Comparison of ENCODE assay signal across 22 mouse cellular contexts in the genomic region with DNA sequence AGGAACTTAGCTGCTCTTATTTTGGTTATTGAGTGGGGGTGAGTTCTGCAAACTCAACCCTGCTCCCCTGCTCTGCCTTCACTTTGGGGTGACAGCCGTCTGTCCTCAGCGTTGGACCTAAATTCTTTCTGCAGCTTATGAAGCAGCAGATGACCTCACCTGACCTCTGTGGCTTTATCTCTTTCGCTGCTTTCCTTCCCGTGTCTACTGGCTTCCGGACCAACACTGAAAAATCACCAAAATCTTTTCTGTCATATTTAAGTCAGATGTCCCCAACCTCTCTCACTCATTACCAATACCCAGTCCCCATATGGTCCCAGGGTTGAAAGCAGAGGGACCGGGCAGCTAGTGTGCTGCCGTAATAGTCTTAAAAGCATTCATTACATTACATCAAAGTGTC. TPM values are rescaled to one million over a fixed set of nuclear protein-coding genes. Genes with fewer than 3 reads are reported as not detected.
DNase-seq lines count a peak whose midpoint lies in the region; ATAC-seq and TF ChIP-seq lines count a peak whose summit lies in the region.
"Had no signal": no experiment of that assay in that cellular context is flagged by ENCODE, and none has a peak within 500 bp of the region (broad histone marks: within the 10 kb centered on the region; RNA-seq: fewer than 3 reads in every experiment).

No protein-coding gene starts in this region.

- TF ChIP-seq RAD21 in CH12.LX (IDR thresholded peaks at IDR 0.05; ENCODE audit: low read depth, low read length), result no peak

- H3K79me2 ChIP-seq in liver, adult 2 months (ENCODE audit: control insufficient read depth, insufficient read depth, low read length), result no peaks in the 10 kb centered on the region
- H3K79me2 ChIP-seq in CH12.LX (replicated peaks; ENCODE audit: control insufficient read depth, extremely low read depth, insufficient read depth, poor library complexity, severe bottlenecking), result no peaks in the 10 kb centered on the region

- no peaks in the 10 kb centered on the region for H3K9me3 ChIP-seq in CH12.LX (replicated peaks; ENCODE audit: low read length)
- H3K9me3 ChIP-seq in intestine, embryonic 16.5 days (ENCODE audit: control insufficient read depth, low read length), result no peaks in the 10 kb centered on the region
- H3K9me3 ChIP-seq: embryonic facial prominence, embryonic 12.5 days; heart, embryonic 15.5 days; liver, embryonic 13.5 days; midbrain, embryonic 12.5 days had no signal

- peak overlapping the region; percentile 60 for H3K27ac ChIP-seq in liver, adult 2 months (replicated peaks; ENCODE audit: insufficient read depth, low read depth, low read length)
- no peak overlapping the region for H3K27ac ChIP-seq in CH12.LX (ENCODE audit: insufficient read depth, low read depth)
- H3K27ac ChIP-seq in intestine, embryonic 16.5 days (ENCODE audit: low read length), result no peak overlapping the region
- H3K27ac ChIP-seq: heart, embryonic 15.5 days; liver, embryonic 13.5 days; midbrain, embryonic 12.5 days had no signal

- 0 out of 2 replicates have a peak, but pooled peaks cover 2% of the 10 kb centered on the region for H3K4me1 ChIP-seq in liver, adult 2 months (ENCODE audit: control insufficient read depth, insufficient read depth, low read length)
- peaks cover 19 to 51% of the 10 kb centered on the region in 2 experiments for H3K4me1 ChIP-seq in CH12.LX (ENCODE audit: control insufficient read depth in 1 of 2, insufficient read depth in 2 of 2)
- H3K4me1 ChIP-seq in lung, adult 2 months (ENCODE audit: control insufficient read depth, insufficient read depth, low read length), result no peaks in the 10 kb centered on the region
- H3K4me1 ChIP-seq in intestine, embryonic 16.5 days (ENCODE audit: control insufficient read depth, insufficient read depth, low read length), result 0 out of 2 replicates have a peak, but pooled peaks cover 3% of the 10 kb centered on the region
- H3K4me1 ChIP-seq: heart, embryonic 15.5 days had no signal

- WGBS in liver, adult 2 months, result 60% methylated on average over 7 of the region's 7 CpGs
- 44% methylated on average over 7 of the region's 7 CpGs for WGBS in lung, adult 2 months
- 60% methylated on average over 7 of the region's 7 CpGs for WGBS in intestine, embryonic 16.5 days

- no peak for TF ChIP-seq CTCF in liver, adult 2 months (IDR thresholded peaks at IDR 0.05; ENCODE audit: low read depth, low read length)
- no peak for TF ChIP-seq CTCF in CH12.LX (conservative IDR thresholded peaks at IDR 0.05 in 1 of 2, IDR thresholded peaks at IDR 0.05 in 1 of 2; ENCODE audit: low read depth in 2 of 2, low read length in 2 of 2)
- no peak for TF ChIP-seq CTCF in lung, adult 2 months (IDR thresholded peaks at IDR 0.05; ENCODE audit: insufficient read depth, low read length)

- in situ Hi-C loops in CH12.LX (cut with MboI; ENCODE audit: low pct_ligation_motif_present, low pct_unique_long_range_greater_than_20kb, low sequenced_read_pairs), result no loop called here

- ATAC-seq in common myeloid progenitor, adult 5-6 weeks (replicated peaks; ENCODE audit: low read depth, poor library complexity, severe bottlenecking), result 0 out of 2 replicates have a peak, but pooled peaks have one; percentile 8
- ATAC-seq in monocyte, adult 5-6 weeks (replicated peaks; ENCODE audit: insufficient number of reproducible peaks, low FRiP score, low TSS enrichment, poor library complexity, severe bottlenecking), result 0 out of 2 replicates have a peak, but pooled peaks have one; percentile 1
- ATAC-seq in intestine, embryonic 16.5 days, result no peak
- ATAC-seq: hindbrain, embryonic 16.5 days; intestine, postnatal 0 days had no signal

- H3K9ac ChIP-seq in liver, adult 2 months (ENCODE audit: low read depth, low read length), result no peak overlapping the region
- H3K9ac ChIP-seq in CH12.LX (ENCODE audit: insufficient read depth, low read depth), result no peak overlapping the region
- no peak overlapping the region for H3K9ac ChIP-seq in intestine, embryonic 16.5 days (ENCODE audit: low read depth, low read length)
- H3K9ac ChIP-seq: embryonic facial prominence, embryonic 12.5 days; forebrain, postnatal 0 days; heart, embryonic 15.5 days; liver, embryonic 13.5 days; midbrain, embryonic 12.5 days had no signal

- dilution Hi-C loops in CH12.LX (cut with MboI; ENCODE audit: extremely low pct_ligation_motif_present, extremely low pct_unique_long_range_greater_than_20kb, low sequenced_read_pairs), result no loop called here

- H3K36me3 ChIP-seq in liver, adult 2 months (ENCODE audit: control insufficient read depth, insufficient read depth, low read length), result no peaks in the 10 kb centered on the region
- no peaks in the 10 kb centered on the region for H3K36me3 ChIP-seq in CH12.LX (replicated peaks in 1 of 2; ENCODE audit: control insufficient read depth in 1 of 2, insufficient read depth in 1 of 2, low read length in 1 of 2)
- no peaks in the 10 kb centered on the region for H3K36me3 ChIP-seq in intestine, embryonic 16.5 days (ENCODE audit: control insufficient read depth, insufficient read depth, low read length)
- H3K36me3 ChIP-seq: embryonic facial prominence, embryonic 12.5 days; heart, embryonic 15.5 days; liver, embryonic 13.5 days; midbrain, embryonic 12.5 days had no signal

- no peak for TF ChIP-seq EP300 in CH12.LX (IDR thresholded peaks at IDR 0.05; ENCODE audit: low read length)

- no peak for DNase-seq in liver, adult 2 months (ENCODE audit: extremely low read depth, low read depth, low spot score)
- DNase-seq in liver, result no peak
- DNase-seq in CH12.LX (ENCODE audit: extremely low read depth), result peak; percentile 50
- no peak for DNase-seq in lung, adult 2 months
- DNase-seq in cerebellum, postnatal 10 days, result no peak
- DNase-seq: adrenal gland, postnatal 25 days; cerebellum, adult 11 months; cerebellum, adult 9-11 months; liver, embryonic 13.5 days; thymus, adult 18-20 months; thymus, postnatal 36 days had no signal

- H3K4me2 ChIP-seq in CH12.LX (ENCODE audit: insufficient read depth, low read depth, poor library complexity, severe bottlenecking), result peak overlapping the region; percentile 35
- H3K4me2 ChIP-seq in intestine, embryonic 16.5 days (ENCODE audit: low read depth, low read length), result no peak overlapping the region
- H3K4me2 ChIP-seq: embryonic facial prominence, embryonic 12.5 days; heart, embryonic 15.5 days; liver, embryonic 13.5 days; midbrain, embryonic 12.5 days had no signal

- H3K27me3 ChIP-seq in liver, adult 2 months (ENCODE audit: control insufficient read depth, insufficient read depth, low read length), result no peaks in the 10 kb centered on the region
- peaks cover 3% of the 10 kb centered on the region for H3K27me3 ChIP-seq in CH12.LX (replicated peaks)
- H3K27me3 ChIP-seq in intestine, embryonic 16.5 days (replicated peaks; ENCODE audit: control insufficient read depth, insufficient read depth, low read length), result no peaks in the 10 kb centered on the region
- H3K27me3 ChIP-seq: embryonic facial prominence, embryonic 12.5 days; heart, embryonic 15.5 days; liver, embryonic 13.5 days; midbrain, embryonic 12.5 days had no signal

- TF ChIP-seq POLR2A in liver, adult 2 months (IDR thresholded peaks at IDR 0.05; ENCODE audit: extremely low read depth, insufficient read depth, low read length), result no peak
- TF ChIP-seq POLR2A in CH12.LX (IDR thresholded peaks at IDR 0.05; ENCODE audit: low read depth, low read length), result no peak
- no peak for TF ChIP-seq POLR2A in lung, adult 2 months (IDR thresholded peaks at IDR 0.05; ENCODE audit: borderline replicate concordance, extremely low read depth, low read depth, low read length)

- H3K4me3 ChIP-seq in liver, adult 2 months (ENCODE audit: insufficient read depth, low read depth, low read length), result no peak overlapping the region
- no peak overlapping the region for H3K4me3 ChIP-seq in CH12.LX (replicated peaks in 1 of 3; ENCODE audit: low read depth in 2 of 3, low read length in 2 of 3, poor library complexity in 1 of 3)
- H3K4me3 ChIP-seq in lung, adult 2 months (replicated peaks; ENCODE audit: extremely low read depth, low read depth, low read length), result no peak overlapping the region
- H3K4me3 ChIP-seq in intestine, embryonic 16.5 days (ENCODE audit: low read length), result no peak overlapping the region
- H3K4me3 ChIP-seq: embryonic facial prominence, embryonic 12.5 days; heart, embryonic 15.5 days; liver, embryonic 13.5 days; midbrain, embryonic 12.5 days had no signal

TF ChIP-seq in CH12.LX, 34 proteins besides CTCF, POLR2A, EP300 and RAD21 (continues in another document):
- TF ChIP-seq SIN3A (IDR thresholded peaks at IDR 0.05; ENCODE audit: low read length) (no peak; the same call in 1 of the 2 replicates), MXI1 (IDR thresholded peaks at IDR 0.05; ENCODE audit: low read depth, low read length) (no peak), E2F4 (IDR thresholded peaks at IDR 0.05; ENCODE audit: insufficient replicate concordance, low read depth, low read length) (no peak), NELFE (IDR thresholded peaks at IDR 0.05; ENCODE audit: low read depth, low read length) (no peak), ZC3H11A (IDR thresholded peaks at IDR 0.05; ENCODE audit: low read depth, low read length) (no peak), POLR2AphosphoS2 (IDR thresholded peaks at IDR 0.05; ENCODE audit: low read depth, low read length) (no peak), TCF12 (IDR thresholded peaks at IDR 0.05; ENCODE audit: low read depth, low read length) (no peak), MAX (IDR thresholded peaks at IDR 0.05; ENCODE audit: low read length) (no peak), IRF4 (IDR thresholded peaks at IDR 0.05; ENCODE audit: low read depth, low read length) (no peak), ETS1 (conservative IDR thresholded peaks at IDR 0.05; ENCODE audit: low read depth, low read length) (no peak)

RNA-seq across cellular contexts. Expression of a gene that starts 7.7 kb away (rescaled TPM):
- total RNA-seq in liver, adult 2 months (2014; rRNA removed), result 4.4 and 5.5 TPM in 2 replicates
- 2.9 and 3.7 TPM in 2 replicates for polyA plus RNA-seq in liver, adult 2 months (2012; rRNA removed)
- 5.0 and 10.0 TPM in 2 replicates for total RNA-seq in CH12.LX (2012; rRNA removed)
- total RNA-seq in CH12.LX (2014; rRNA removed), result 7.9 and 10.1 TPM in 2 replicates
- polyA plus RNA-seq in CH12.LX (2012; ENCODE audit: insufficient read length, low read depth), result 3.6 and 4.2 TPM in 2 replicates
- 0.18 TPM in 1 of 2 replicates, not detected in the other for total RNA-seq in common myeloid progenitor, adult 5-6 weeks (2017)
- not detected in 3 replicates for total RNA-seq in monocyte, adult 5-6 weeks (2017)
- 25.9 and 30.0 TPM in 2 replicates for polyA plus RNA-seq in lung, adult 2 months (2012; rRNA removed)
- polyA plus RNA-seq in intestine, embryonic 16.5 days (2015; fragmentation: Nextera tagmentation; extraction: Ambion mirVana), result 43.7 and 46.2 TPM in 2 replicates
- total RNA-seq: hematopoietic stem cell, adult 5-6 weeks; neutrophil, adult 5-6 weeks had no signal

RNA-seq across cellular contexts. Expression of a gene that starts 23.4 kb away (rescaled TPM):
- 1.6 and 1.9 TPM in 2 replicates for total RNA-seq in liver, adult 2 months (2014; rRNA removed)
- polyA plus RNA-seq in liver, adult 2 months (2012; rRNA removed), result 2.6 and 3.0 TPM in 2 replicates
- total RNA-seq in CH12.LX (2012; rRNA removed) (not detected in 2 replicates), CH12.LX (2014; rRNA removed) (not detected in 2 replicates)
- polyA plus RNA-seq in CH12.LX (2012; ENCODE audit: insufficient read length, low read depth), result not detected in 2 replicates
- 0.41 TPM in 1 of 2 replicates, not detected in the other for total RNA-seq in common myeloid progenitor, adult 5-6 weeks (2017)
- total RNA-seq in monocyte, adult 5-6 weeks (2017), result 0.29 to 1.6 TPM in 2 of 3 replicates, not detected in the other
- polyA plus RNA-seq in lung, adult 2 months (2012; rRNA removed), result 22.9 and 25.6 TPM in 2 replicates
- polyA plus RNA-seq in intestine, embryonic 16.5 days (2015; fragmentation: Nextera tagmentation; extraction: Ambion mirVana), result 35.7 and 37.8 TPM in 2 replicates
- total RNA-seq: hematopoietic stem cell, adult 5-6 weeks had no signal
